Mouse (Mus musculus) ES-E14 (cell line): ENCODE measurements around the gene Dvl3. TPM values are rescaled to one million over a fixed set of nuclear protein-coding genes. Genes with fewer than 3 reads are reported as not detected.
A peak's percentile ranks its signal among the peaks of the same experiment; 100 is the strongest.

ENCODE experiments used
- DNase-seq: peaks from one replicate; pipeline ENCODE4 v3.0.0-alpha.2; 2013; ENCODE audit warnings: low read depth, low spot score
- H3K27ac ChIP-seq: 2 replicates; pipeline ENCODE4 v1.5.1; 2012; ENCODE audit warnings: low read depth, mild to moderate bottlenecking, low read length, moderate library complexity, mixed read lengths; ENCODE audit not compliant: poor library complexity, insufficient read depth, severe bottlenecking
- H3K36me3 ChIP-seq: 2 replicates; pipeline ENCODE4 v1.6.1; 2012; ENCODE audit warnings: mild to moderate bottlenecking, low read length, moderate library complexity, mixed read lengths; ENCODE audit not compliant: control insufficient read depth, poor library complexity, insufficient read depth, severe bottlenecking
- H3K4me1 ChIP-seq, 2 experiments: fragments of 150-350 bp in 1 of 2; sonication (generic) in 1 of 2; 2 replicates each; pipeline ENCODE4 v1.6.1; 2012; ENCODE audit warnings: low read length in 2 of 2, mild to moderate bottlenecking in 1 of 2, mixed read lengths in 1 of 2; ENCODE audit not compliant: control insufficient read depth in 2 of 2, insufficient read depth in 2 of 2, poor library complexity in 1 of 2
- H3K4me3 ChIP-seq, 2 experiments: fragments of 150-350 bp in 1 of 2; sonication (generic) in 1 of 2; 2 replicates each; pipeline ENCODE4 v1.5.1; 2012; ENCODE audit warnings: low read length in 2 of 2, low read depth in 1 of 2, mild to moderate bottlenecking in 1 of 2, mixed read lengths in 1 of 2; ENCODE audit not compliant: insufficient read depth in 1 of 2, poor library complexity in 1 of 2, severe bottlenecking in 1 of 2
- H3K9ac ChIP-seq: 2 replicates; pipeline ENCODE4 v1.6.1; 2012; ENCODE audit warnings: low read depth, mild to moderate bottlenecking, low read length, mixed read lengths; ENCODE audit not compliant: poor library complexity, insufficient read depth, severe bottlenecking
- H3K9me3 ChIP-seq: fragments of 150-350 bp; sonication (generic); 2 replicates; pipeline ENCODE4 v1.6.1; 2012; ENCODE audit warnings: low read depth, mild to moderate bottlenecking, low read length; ENCODE audit not compliant: control insufficient read depth, insufficient read depth
- CHD2 ChIP-seq: IDR thresholded peaks from 2 replicates; pipeline ENCODE4 v1.6.1; 2014; ENCODE audit warnings: mild to moderate bottlenecking, low read depth, low read length, inconsistent platforms
- HCFC1 ChIP-seq: IDR thresholded peaks from 2 replicates; pipeline ENCODE4 v1.6.1; 2012; ENCODE audit warnings: low read length, inconsistent platforms, borderline replicate concordance; ENCODE audit not compliant: insufficient read depth
- MAFK ChIP-seq: IDR thresholded peaks from 2 replicates; pipeline ENCODE4 v1.6.1; 2014; ENCODE audit warnings: mild to moderate bottlenecking, low read depth, low read length, inconsistent platforms; ENCODE audit not compliant: insufficient read depth
- ZC3H11A ChIP-seq: IDR thresholded peaks from 2 replicates; pipeline ENCODE4 v1.6.1; 2012; ENCODE audit warnings: low read depth, mild to moderate bottlenecking, inconsistent platforms, low read length, borderline replicate concordance
- ZNF384 ChIP-seq: IDR thresholded peaks from 2 replicates; pipeline ENCODE4 v1.6.1; 2012; ENCODE audit warnings: low read depth, low read length, inconsistent platforms
- in situ Hi-C, 2 experiments: fragments of 600-800 bp; cut with MboI; formaldehyde crosslinking; loops; one replicate each; pipeline ENCODE4 v1.15.1; 2025; ENCODE audit warnings: low sequenced_read_pairs in 2 of 2, inconsistent platforms in 1 of 2; ENCODE audit not compliant: unreplicated experiment in 2 of 2
- total RNA-seq: library from RNA; depleted of rRNA; stranded (reverse); fragments of 300-350 nt; gene quantifications from 2 replicates; pipeline ENCODE4 v1.2.3, GENCODE M21; 2012

The Dvl3 gene
- total RNA-seq, 1 experiment: 10.8 TPM

- Histone ChIP-seq H3K27ac (peak overlapping the region; percentile 59), H3K36me3 (peaks cover 28% of the 10 kb centered on the region), H3K4me3 (peak overlapping the region; percentile 21 to 22), H3K9ac (peak overlapping the region; percentile 39; the same call in 1 of the 2 replicates), H3K4me1 (peaks cover 5 to 16% of the 10 kb centered on the region in 2 experiments; a peak in 3 of 4 replicates), H3K9me3 (no peaks in the 10 kb centered on the region)
- TF ChIP-seq MAFK (no peak), ZC3H11A (no peak), HCFC1 (no peak), CHD2 (no peak), ZNF384 (no peak)
- DNase-seq: no peak
- in situ Hi-C loops: no loop called here
Observed at GRCm38 (mm10) chr16:20537071-20537471, 20.3 kb downstream of the Dvl3 start.

GRCm38 (mm10) chr16:20537601-20538320, 21.0 kb downstream of the Dvl3 start:
- H3K36me3 ChIP-seq: peaks cover 34% of the 10 kb centered on the region

DNA sequence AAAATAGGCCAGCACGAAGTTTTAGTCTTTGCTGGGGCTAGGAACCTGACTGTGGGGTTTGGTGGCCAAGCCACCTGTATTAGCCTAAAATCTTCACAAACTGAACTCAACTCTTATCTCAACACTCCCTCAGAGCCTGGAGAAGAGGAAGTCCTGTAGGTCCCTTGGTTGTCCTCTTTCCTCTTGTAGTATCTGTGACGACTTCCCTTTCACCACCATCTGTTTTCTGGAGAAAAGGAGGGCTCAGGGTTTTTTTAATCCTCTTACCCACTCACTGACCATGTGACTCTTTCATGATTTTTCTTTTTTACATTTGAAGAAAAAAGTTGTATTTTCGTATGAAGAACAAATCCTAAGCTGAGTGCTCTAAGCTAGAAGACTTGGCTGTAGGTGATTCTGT, 22.9 kb downstream of the Dvl3 start:
- H3K9me3 ChIP-seq: no peaks in the 10 kb centered on the region
- H3K36me3 ChIP-seq: peaks cover 40% of the 10 kb centered on the region
- no peak overlapping the region for H3K9ac ChIP-seq
- H3K4me1 ChIP-seq: peaks cover 5 to 16% of the 10 kb centered on the region in 2 experiments; a peak in 3 of 4 replicates
- H3K4me3 ChIP-seq: no peak overlapping the region
- TF ChIP-seq ZC3H11A (no peak), HCFC1 (no peak), CHD2 (no peak), MAFK (no peak), ZNF384 (no peak)
- in situ Hi-C loops: no loop called here
- H3K27ac ChIP-seq: peak overlapping the region; percentile 31; the same call in 1 of the 2 replicates
- DNase-seq: no peak

More at GRCm38 (mm10) chr16:20537601-20538320, 21.0 kb downstream of the Dvl3 start:
- Histone ChIP-seq H3K9ac (peak overlapping the region; percentile 39), H3K27ac (peak overlapping the region; percentile 59), H3K4me3 (peak overlapping the region in 1 of 2 experiments; percentile 22; a peak in 2 of 4 replicates), H3K4me1 (peaks cover 5 to 16% of the 10 kb centered on the region in 2 experiments; a peak in 3 of 4 replicates), H3K9me3 (no peaks in the 10 kb centered on the region)
- DNase-seq: no peak
- in situ Hi-C loops: no loop called here
- no peak for TF ChIP-seq CHD2
- TF ChIP-seq ZNF384: no peak
- peak; percentile 100 for TF ChIP-seq MAFK
- TF ChIP-seq ZC3H11A: no peak
- no peak for TF ChIP-seq HCFC1

DNA sequence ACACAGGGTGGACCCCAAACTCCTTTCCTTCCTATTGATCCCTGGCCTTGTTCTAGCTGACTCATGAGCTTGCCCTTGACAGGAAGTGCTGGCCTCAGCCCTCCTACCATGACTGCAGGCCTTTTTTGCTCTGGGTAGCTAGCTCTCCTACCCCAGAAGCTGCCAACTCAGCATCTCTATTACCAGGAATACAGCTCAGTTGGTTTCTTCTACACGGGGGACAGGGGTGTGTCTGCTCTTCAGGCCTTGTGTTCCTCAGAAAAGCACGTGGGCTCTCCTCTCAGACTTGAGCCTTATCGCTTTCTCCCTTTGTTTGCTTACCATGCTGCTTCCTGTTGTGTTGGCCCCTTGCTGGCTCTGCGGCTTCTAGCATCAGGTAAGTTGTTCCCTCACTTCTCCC, 23.7 kb downstream of the Dvl3 start:
- no peak for DNase-seq
- in situ Hi-C loops: no loop called here

More for the DNA sequence above, 23.7 kb downstream of the Dvl3 start:
- H3K9ac ChIP-seq: no peak overlapping the region
- peak; percentile 67 for TF ChIP-seq MAFK
- no peak for TF ChIP-seq ZNF384
- TF ChIP-seq CHD2: no peak
- no peak for TF ChIP-seq ZC3H11A
- no peak for TF ChIP-seq HCFC1
- no peaks in the 10 kb centered on the region for H3K9me3 ChIP-seq
- H3K27ac ChIP-seq: peak overlapping the region; percentile 63; the same call in 1 of the 2 replicates
- H3K4me3 ChIP-seq: no peak overlapping the region
- peaks cover 42% of the 10 kb centered on the region for H3K36me3 ChIP-seq
- H3K4me1 ChIP-seq: peaks cover 5 to 16% of the 10 kb centered on the region in 2 experiments; a peak in 3 of 4 replicates
